Mouse (Mus musculus): ENCODE results near the gene Itpr3. TPM values are rescaled to one million over a fixed set of nuclear protein-coding genes. Genes with fewer than 3 reads are reported as not detected.

Itpr3 gene
- total RNA-seq, 1 experiment from 2014 or later = 7.4 TPM

DNA sequence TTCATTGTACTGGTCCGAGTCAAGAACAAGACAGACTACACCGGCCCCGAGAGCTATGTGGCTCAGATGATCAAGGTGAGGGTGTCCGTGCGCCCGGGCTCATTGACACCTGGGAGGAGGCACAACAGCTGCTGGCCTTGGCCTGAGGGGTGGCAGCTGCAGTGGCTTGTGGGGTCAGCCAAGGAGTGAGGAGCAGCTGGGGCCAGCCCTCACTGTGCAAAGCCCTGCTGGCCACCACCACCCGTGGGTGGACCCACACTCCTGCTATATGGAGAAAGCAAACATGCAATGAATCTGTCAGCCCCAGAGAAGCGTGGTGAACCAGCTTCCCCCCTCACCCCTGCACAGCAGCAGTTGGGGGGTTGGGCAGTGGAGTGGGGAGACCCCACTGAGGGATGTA is 62.9 kb downstream of the Itpr3 start:
- DNase-seq = no peak

GRCm38 (mm10) chr17:27120561-27121024 is 63.5 kb downstream of the Itpr3 start:
- DNase-seq = peak; percentile 89

DNA sequence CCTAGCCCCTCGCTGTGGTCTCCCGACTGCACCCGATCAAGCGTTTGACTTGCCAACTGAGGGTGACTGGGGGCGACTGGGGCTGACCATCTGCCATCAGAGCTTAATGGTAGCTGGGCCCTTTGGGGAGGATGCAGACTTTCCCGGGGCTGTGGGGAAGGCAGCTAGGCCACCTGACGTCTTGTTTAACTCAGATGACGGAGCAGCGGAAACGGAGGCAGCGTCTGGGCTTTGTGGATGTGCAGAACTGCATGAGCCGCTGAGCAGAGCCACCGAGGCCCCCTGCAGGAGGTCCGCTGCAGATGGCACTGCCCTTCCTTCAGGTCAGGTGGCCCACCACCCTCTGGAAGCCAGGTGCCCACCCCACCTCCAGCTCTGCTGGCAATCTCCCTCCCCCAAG is 64.2 kb downstream of the Itpr3 start:
- no peak for DNase-seq

GRCm38 (mm10) chr17:27121781-27122180 is 64.7 kb downstream of the Itpr3 start:
- peak; percentile 42 for DNase-seq

DNA sequence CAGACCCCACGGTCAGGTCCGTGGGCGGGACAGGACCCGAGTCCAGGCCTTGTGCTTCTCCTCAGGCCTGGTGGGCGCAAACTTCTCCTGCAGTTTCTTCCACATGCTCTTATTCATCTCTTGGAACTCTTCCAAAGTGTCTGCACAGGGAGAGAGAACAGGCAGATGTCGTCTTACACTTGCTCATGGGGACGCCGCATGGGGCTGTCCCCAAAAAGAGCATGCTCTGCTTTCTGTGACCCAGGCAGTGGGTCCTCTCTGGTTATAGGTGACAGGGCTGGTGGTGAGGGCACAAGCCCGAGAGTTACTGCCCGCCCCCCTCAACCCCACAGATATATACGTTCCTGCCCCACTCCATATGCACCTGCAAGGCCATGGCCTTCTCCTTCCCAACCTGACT is 65.6 kb downstream of the Itpr3 start:
- DNase-seq = no peak

DNA sequence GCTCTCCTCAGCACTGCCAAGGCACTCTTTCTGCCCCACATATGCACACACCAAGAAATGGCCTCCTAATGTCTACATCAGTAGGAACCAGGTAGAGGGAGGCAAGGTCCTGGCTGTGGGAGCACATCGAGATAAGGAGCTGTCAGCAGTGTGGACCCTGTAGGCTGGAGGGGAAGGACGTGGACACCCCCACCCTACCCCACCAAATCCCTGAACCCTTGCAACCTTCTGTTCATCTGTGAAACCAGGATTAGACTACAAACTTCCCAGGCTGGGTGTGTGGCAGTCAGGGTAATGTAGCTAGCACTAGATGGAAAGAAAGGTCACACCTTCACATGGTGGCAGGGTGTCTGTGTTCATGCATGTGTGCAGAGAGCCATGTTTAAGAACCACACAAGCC is 66.0 kb downstream of the Itpr3 start:
- DNase-seq = no peak

DNA sequence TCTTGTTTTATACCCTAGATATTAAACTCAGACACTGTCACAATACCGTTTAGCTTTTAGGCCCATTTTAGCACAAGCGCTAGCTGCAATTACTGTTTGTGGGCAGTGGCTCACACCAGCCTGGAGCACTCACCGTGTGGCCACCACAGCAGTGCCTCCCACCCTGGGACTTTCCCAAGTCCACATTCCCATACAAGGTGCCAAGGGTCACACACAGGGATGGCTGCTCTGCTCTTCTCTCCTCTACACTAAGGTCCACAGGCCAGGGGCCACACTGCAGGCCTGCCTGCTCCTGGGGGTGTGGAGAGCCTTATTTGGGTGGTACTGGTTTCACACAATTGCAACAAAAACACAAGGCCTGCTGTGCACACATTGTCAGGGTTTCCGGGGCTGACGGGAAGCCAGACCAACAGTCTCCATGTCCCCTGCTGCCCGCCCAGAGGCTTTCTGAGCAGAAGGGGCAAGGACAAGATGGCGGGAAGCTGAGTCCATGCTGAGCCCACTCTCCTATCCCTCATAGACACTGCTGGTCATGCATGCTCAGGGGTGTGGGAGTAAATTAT is 66.8 kb downstream of the Itpr3 start:
- DNase-seq = no peak

DNA sequence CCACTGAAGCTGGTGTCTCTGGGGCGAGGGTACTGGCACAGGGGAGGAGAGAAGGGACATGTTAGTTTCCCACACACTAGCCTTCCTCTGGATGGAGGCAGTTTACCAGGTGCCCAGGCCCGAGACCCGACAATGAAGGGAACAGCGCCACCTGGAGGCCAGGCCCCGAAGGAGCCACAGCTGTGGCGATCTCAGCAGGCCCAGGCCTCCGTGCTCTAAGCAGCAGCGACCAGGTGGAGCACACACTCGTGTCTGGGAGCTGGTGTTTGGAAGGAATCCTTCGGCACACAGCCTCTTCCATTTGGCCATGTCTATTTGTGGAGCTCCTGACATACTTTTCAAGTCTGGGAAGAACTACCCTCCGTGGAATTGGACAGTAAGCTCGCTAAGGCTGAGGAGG is 68.1 kb downstream of the Itpr3 start:
- DNase-seq = peak; percentile 92

DNA sequence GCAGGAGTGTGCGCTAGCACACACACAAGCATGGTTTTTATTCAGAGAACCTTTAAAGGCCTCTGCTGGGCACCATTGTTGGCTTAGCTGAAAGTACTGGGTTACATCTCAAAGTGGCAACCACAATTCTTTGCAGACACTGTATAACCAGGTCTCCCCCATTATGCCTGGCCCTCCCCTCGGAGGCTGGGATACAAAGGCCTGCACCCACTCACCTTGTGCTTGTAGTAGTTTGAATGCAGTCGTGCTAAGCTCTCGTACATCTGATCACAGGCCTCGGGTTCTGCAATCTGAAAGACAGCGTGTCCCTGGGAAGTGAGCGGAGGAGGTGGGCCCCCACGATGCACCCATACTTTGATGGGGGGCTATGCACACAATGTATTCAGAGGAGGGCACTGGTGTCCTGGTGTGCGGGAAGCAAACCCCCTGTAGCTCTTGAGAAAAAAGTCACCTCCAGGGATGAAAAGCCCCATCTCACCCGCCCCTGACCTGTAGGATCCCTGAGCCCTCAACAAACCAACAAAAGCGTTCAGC is 68.6 kb downstream of the Itpr3 start:
- DNase-seq = no peak

GRCm38 (mm10) chr17:27126974-27127373 is 69.9 kb downstream of the Itpr3 start:
- no peak for DNase-seq

- DNase-seq = no peak
Measured at GRCm38 (mm10) chr17:27128189-27128588, 71.1 kb downstream of the Itpr3 start.

GRCm38 (mm10) chr17:27129291-27129690 is 72.2 kb downstream of the Itpr3 start:
- no peak for DNase-seq

DNA sequence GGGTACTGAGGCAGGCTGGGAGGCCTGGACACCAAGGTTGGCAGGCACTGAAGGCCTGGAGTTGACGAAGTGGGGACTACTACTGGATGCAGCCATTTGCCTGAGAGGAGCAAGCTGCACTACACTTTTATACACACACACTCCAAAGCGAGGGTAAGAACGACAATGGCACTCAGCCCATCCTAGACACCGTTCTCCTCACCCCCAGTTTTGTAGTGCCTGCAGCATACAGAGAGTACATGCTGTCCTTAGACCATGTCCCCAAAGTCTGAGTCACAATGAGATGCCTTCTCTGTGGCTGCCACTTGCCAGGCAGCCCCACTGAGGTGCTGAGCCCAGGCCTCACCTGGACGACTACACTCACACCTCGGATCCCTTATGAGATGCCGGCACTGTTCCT is 72.7 kb downstream of the Itpr3 start:
- DNase-seq = no peak

DNA sequence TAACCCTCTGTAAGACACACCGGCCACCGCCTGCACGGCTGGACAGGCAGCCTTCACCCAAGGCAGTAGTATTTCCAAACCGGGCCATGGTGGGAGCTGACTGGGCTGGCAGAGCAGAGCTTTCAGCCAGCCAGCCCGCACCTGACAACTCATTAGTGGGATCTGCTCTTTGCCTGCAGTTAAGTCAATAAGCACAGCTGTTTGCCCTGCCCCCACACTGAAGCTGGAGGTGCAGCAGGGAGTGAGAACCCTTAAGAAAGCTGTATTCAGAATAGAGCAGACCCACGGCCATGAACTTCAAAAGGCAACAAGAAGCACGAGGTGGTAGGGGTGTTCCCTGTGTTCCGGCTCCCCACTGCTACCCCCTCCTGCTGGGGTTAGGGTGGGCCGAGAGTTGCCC is 73.1 kb downstream of the Itpr3 start:
- peak; percentile 49 for DNase-seq

GRCm38 (mm10) chr17:27131240-27131665 is 74.1 kb downstream of the Itpr3 start:
- DNase-seq = peak; percentile 77

DNA sequence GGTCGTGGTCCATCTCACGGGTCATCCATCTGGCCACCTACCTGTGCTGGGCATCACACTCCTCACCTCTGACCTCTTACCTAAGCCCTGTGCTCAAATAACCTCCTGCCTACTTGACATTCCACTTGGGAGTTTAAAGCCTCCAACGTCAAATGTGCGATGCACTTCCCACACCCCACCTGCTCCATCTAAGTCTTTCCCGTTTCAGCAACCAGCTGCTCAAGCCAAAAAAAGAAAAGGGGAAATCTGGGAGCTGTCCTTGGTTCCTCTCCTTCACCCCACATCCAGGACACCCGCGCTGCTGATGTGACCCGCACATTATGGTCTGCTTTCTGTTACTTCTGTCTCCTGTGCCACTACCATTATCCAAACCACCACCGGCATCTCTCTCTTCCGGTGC is 75.1 kb downstream of the Itpr3 start:
- DNase-seq = no peak

- peak; percentile 99 for DNase-seq
Measured at GRCm38 (mm10) chr17:27133551-27134141, 76.5 kb downstream of the Itpr3 start, which contains the start of gene Uqcc2. TSS of gene Uqcc2 (minus strand) at chr17:27133916.

DNA sequence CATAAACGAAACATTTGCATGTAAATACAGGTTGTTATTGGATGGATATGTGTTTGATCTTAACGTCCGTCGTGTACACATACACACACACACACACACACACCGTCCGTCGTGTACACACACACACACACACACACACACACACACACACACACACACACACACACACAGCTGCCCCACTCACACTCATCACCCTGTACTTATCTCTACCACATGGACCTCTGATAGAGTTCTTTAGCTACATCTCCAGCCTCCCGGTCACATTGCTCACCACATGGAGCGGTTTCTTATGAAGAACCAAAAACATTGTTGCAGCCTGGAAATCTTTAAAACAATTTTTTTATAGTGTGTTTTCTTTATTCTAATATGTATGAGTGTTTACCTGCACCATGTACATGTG is 77.1 kb downstream of the Itpr3 start:
- DNase-seq = no peak

- DNase-seq = no peak
Measured at GRCm38 (mm10) chr17:27134715-27135114, 77.6 kb downstream of the Itpr3 start.

- DNase-seq = no peak
Measured at GRCm38 (mm10) chr17:27138396-27138795, 81.3 kb downstream of the Itpr3 start.

DNA sequence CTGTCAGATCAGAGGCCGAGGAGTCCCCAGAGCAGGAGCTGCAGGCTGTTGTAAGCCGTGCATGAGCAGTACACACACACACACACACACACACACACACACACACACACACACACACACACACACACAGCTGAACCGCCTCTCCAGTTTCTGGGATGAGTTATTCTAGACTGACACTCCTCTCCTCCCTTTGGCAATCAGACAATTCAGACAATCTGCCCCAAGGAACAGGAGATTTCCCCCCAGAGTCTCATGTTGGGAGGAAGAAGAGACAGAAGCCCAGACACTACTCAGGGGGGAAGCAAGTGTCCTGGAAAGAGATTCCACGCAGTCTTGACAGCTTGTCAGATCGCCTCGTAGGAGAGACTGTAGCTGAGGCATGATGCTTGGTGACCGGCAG is 82.2 kb downstream of the Itpr3 start:
- DNase-seq = no peak

DNA sequence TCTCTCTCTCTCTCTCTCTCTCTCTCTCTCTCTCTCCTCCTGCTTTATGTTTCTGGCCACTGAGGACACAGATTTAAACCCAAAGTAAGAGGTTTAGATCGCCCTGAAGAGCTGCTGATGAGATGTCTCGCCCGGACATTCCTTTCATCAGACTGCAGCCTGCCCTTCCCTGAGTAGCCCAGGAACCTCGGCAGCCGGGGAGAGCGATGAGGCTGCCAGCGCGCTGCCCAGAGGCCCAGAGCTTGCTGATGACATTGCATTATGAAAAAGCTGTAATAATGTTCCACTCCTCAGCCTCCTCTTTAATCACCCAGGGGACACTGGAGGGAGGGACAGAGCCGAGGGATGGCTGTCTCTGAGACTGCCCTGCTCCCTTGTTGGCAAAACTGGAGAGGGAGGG is 83.2 kb downstream of the Itpr3 start:
- DNase-seq = no peak

DNA sequence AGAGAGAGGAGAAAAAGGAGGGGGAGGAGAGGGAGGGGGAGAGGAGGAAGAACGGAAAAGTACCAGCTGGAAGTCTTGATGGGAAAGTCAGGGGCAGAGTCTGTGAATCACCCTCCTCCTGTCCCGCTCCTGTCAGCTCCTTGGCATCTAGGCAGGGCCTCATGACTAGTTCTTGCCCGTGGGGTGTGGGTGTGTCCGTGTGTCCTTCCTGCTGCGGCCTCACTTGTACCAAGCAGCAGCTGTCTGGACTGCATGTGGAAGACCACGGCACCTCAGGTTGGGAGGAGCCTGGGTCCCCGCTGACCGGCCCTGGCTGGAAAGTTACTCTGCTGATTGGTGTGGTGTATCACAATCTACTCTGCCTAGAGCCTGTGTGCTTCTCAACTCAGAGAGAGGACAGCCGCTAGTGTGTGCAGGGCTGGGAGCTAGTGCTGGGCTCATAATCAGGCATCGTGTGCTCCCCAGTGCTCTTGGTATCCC is 84.9 kb downstream of the Itpr3 start:
- DNase-seq = peak; percentile 66

- DNase-seq = no peak
Measured at GRCm38 (mm10) chr17:27144152-27144551, 87.0 kb downstream of the Itpr3 start.

Data from adrenal gland, postnatal 14 days (tissue).